Mouse (Mus musculus) activated CD4-positive, CD25-positive, alpha-beta regulatory T cell, adult 4 months (primary cell): ENCODE data around the gene Tmem178b. TPM values are rescaled to one million over a fixed set of nuclear protein-coding genes. Genes with fewer than 3 reads are reported as not detected.

ENCODE experiments used
- ATAC-seq: one replicate; pipeline ENCODE4 v1.8.0; 2017
- polyA plus RNA-seq, 2 experiments: library from polyadenylated mRNA; unstranded; fragments of 100-300 nt; shearing (Covaris generic); gene quantifications; one replicate each; pipeline ENCODE4 v1.2.1; 2017

Gene Tmem178b
- polyA plus RNA-seq: not detected

DNA sequence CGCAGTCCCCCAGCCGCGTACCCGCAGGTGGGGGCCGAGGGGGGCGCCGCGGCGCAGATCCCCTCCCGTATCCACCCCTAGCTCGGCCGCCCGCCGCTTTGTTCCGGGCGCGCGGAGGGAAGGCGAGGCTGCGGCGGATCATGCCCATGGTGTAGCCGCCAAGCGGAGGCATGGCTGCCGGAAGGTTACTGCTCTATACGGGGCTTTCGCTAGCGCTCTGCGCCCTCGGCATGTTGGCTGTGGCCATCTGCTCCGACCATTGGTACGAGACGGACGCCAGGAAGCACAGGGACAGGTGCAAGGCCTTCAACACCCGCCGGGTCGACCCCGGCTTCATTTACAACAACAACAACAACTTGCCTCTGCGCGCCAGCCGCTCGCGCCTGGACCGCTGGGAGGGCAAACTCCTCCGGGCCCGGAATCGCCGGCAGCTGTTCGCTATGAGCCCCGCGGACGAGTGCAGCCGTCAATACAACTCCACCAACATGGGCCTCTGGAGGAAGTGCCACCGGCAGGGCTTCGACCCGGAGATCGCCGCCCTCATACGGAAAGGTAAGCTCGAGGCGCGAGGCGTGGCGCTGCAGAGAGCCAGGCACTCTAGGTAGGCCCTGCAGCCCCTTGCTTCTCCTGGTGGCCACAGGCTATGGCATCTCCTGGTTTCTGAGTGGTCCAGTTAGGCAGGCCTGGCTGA, at the start of gene Tmem178b:
Tmem178b (plus strand) TSS at position 371 of the 691 bp plus-strand sequence.
- no peak for ATAC-seq

- no peak for ATAC-seq
Observed at GRCm38 (mm10) chr6:39828736-39829135, 44.3 kb upstream of the Tmem178b start.

GRCm38 (mm10) chr6:39843698-39844342, 29.3 kb upstream of the Tmem178b start:
- no peak for ATAC-seq

- no peak for ATAC-seq
Observed at GRCm38 (mm10) chr6:39847538-39847937, 25.5 kb upstream of the Tmem178b start.

DNA sequence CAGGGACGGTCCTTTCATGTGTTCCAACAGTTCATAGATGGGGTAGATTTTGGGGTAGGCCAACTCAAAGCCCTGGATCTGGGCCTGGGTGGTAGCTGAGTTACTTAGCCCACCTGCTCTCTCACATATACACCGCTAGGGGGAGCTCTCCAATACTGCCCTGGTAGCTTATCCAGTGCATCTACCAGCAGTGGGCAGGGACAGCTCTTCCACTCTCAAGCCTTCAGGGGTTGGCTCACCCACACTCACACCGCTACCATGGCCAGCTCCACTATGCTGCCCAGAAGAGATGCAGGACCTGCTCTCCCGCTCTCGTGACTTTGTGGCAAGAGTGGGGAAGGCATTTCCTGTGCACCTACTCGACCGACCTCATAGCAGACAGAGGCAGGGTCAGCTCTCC, 24.3 kb upstream of the Tmem178b start:
- ATAC-seq: no peak

DNA sequence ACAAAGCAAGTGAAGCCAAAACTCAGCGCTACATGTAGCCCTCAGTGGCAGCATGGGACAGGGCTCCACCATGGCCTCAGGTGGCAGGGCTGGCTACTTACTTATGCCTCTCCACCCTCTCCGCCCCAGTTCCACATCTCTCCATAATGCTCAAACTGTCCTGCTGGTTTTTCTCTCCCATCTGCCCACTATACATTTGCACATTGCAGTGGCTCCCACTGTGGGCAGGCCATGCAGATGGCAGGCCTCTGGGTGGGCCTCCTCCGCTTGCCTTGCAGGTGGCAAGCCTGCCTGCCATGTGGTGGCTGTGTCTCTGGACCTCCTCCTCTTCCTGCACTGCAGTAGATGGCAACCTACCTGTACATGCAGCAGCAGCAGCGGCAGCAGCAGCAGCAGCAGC, 23.4 kb upstream of the Tmem178b start:
- ATAC-seq: no peak

DNA sequence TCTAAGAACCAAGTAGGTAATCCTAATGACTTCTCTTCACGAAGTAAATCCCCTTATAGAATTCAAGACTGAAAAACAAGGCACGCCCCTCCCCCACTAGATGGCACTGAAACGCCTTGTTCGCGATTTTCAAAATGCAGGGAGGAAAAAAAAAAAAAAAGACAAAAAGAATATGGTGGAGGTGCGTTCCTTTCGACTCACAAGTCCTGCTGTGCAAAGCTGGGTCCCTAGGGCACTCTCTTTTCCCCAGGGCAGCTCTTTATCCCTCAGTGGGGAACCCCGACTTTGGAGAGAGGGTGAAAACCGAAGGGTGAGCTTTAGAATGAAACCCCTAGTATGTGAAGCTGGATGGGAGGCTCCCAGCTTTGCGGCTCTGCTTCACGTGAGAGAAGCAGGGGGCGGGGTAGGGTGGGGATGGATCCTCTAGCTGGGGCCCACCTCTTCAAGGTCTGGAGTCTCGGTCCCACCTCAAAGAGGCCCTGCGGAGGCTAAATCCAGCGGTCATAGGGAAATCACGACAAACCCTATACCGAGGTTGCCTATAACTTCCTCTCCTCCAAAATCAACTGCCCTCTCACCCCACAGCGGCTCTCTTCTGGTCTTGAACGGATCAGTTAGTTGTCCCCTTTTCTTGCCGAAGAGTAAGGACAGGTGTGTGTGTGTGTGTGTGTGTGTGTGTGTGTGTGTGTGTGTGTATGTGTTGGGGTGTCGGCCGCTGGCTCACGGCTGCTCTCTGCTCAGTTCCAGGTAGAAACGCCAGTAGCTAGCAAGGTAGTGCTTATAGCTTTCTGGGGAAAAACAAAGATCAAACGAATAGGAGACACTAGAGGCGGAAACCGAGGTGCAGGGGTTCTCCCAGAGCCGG, 2.6 kb upstream of the Tmem178b start:
- ATAC-seq: peak; percentile 23

- no peak for ATAC-seq
Observed at GRCm38 (mm10) chr6:39871381-39872305, 1.4 kb upstream of the Tmem178b start.

DNA sequence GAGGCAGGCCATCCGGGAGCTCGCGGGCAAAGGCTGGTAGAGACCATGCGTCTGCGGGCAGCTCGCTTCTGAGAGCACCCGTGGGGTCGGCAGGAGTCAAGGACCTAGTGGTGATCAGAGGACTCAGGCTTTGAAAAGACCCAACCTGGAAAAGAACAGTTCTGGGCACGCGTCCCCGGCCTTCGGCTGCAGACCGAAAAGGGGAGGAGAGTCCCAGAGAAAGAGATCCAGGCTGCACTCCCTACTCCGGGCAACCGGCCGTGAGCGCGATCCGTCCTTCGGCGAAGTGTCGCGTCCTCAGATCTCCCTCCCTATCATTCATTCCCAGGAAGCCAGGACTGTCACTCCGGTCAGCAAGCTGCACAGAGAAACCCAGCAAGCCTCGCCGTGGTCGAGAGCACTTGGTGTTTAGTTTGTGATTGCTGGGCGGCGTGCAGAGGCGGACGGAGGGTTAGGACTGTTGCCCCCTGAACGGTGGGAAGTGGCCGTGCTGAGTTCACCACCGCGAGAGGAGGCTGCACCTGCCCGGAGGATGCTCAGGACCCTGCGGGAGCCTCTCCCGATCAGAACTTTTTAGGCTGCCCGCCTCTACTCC, 668 bp upstream of the Tmem178b start:
- ATAC-seq: no peak

GRCm38 (mm10) chr6:39875186-39875585, 2.1 kb downstream of the Tmem178b start:
- no peak for ATAC-seq

DNA sequence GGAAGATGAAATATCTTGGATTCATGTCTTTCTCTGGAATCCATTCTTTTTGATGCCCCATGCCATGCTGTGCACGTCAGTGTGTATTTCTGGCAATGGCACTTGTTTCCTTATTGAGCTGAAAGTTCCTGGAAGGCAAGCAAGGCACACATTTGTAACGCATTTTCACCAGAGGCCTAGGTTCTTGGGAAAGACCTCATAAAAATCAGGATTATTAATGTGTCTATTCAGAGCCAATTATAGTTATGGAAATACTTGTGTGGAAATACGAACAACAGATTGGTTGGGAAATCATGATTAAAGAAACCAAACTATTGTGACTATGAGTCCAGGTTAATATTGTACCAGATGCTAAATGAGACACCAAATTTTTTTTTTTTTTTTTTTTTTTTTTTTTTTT, 3.4 kb downstream of the Tmem178b start:
- no peak for ATAC-seq

- ATAC-seq: no peak
Observed at GRCm38 (mm10) chr6:39890811-39891210, 17.7 kb downstream of the Tmem178b start.

GRCm38 (mm10) chr6:39896500-39896899, 23.4 kb downstream of the Tmem178b start:
- no peak for ATAC-seq

GRCm38 (mm10) chr6:39899231-39899630, 26.2 kb downstream of the Tmem178b start:
- no peak for ATAC-seq

GRCm38 (mm10) chr6:39903220-39903773, 30.2 kb downstream of the Tmem178b start:
- ATAC-seq: no peak

DNA sequence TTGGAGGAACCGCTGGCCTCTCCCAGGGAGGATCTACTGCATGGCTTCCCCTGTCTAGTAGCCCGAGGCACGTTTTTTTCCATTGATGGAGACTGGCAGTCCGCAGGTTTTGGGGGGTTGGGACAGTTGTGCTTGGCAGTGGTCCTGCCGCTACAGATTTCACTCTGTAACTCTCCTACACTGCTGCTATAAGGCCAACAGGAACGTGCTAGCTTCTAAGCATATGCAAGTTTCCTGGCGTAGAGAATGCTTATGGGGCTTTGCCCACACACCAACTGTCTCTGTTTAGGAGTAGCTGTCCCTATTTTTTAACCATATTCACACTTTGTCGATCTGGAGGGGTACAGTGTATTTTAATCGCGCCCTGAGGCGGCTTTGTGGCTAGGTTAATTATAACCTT, 30.8 kb downstream of the Tmem178b start:
- no peak for ATAC-seq

DNA sequence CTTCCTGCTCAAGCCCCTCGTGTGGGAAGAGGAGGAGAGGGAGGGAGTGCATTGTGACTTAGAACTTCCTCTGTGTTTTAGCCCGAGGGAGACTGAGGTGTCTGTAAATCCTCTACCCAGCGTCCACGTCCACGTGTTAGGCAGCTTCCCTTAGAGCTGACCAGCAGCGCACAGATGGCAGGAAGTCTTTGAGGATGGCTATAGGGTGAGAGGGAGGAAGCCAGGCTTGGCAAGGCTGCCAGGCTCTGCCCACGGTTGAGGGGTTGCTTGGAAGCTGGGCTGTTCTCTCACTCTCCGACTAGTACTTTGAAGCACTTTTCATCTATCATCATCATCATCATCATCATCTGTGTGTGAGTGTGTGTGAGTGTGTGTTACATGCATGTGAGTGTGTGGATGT, 41.9 kb downstream of the Tmem178b start:
- ATAC-seq: no peak

GRCm38 (mm10) chr6:39915636-39916281, 42.7 kb downstream of the Tmem178b start:
- no peak for ATAC-seq

DNA sequence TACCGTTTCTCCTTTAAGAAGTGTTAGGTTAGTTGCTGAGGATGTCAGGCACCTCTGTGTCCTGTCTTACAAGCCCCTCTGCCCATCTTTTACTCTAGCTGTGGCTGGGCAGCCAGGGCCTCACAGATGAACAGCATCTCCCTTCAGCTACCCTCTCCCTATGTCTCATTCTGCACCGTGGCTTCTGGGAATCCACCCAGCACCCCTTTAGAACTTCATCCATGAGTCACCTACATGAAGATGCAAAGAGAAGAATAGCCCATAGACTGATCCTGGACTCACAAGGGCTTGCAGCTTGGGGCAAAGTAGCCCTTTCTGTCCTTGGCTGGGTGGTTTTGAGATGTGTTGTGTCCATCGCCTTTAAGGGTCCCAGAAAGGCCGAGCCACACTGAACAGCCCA, 43.4 kb downstream of the Tmem178b start:
- no peak for ATAC-seq

- no peak for ATAC-seq
Observed at GRCm38 (mm10) chr6:39917242-39917641, 44.2 kb downstream of the Tmem178b start.

DNA sequence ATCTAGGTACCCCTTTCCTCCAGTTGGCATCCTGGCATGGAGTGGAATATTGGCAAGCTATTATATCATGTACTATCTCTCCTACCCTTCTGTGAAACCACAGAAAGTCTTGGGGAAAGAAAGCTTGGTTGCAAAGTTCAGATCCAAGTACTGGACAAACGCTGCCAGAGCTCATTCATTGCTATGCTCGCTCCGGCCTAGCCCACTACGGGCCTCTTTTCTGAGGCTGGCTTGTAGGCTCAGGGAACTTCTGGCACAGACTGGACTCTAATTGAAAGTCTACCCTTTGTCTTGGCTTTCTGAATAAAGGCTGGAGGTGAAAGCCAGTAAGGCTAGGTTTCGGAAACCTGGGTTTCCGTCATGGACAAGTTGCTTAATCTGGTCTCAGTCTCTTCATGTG, 44.7 kb downstream of the Tmem178b start:
- ATAC-seq: no peak
